ENCODE assay signal across 8 mouse cellular contexts in genomic region chr16:30065537-30066183, GRCm38 (mm10). TPM values are rescaled to one million over a fixed set of nuclear protein-coding genes. Genes with fewer than 3 reads are reported as not detected.
DNase-seq lines count a peak whose midpoint lies in the region; ATAC-seq and TF ChIP-seq lines count a peak whose summit lies in the region.

No protein-coding gene starts in this region.

- H3K9me3 ChIP-seq in lung, embryonic 15.5 days, result no peaks in the 10 kb centered on the region
- H3K9me3 ChIP-seq in embryonic facial prominence, embryonic 11.5 days (replicated peaks; ENCODE audit: control insufficient read depth, low read length), result no peaks in the 10 kb centered on the region
- no peaks in the 10 kb centered on the region for H3K9me3 ChIP-seq in hindbrain, embryonic 11.5 days (ENCODE audit: control insufficient read depth, low read length)
- no peaks in the 10 kb centered on the region for H3K9me3 ChIP-seq in lung, postnatal 0 days (ENCODE audit: low read length)

- no peak for ATAC-seq in lung, embryonic 15.5 days (ENCODE audit: borderline replicate concordance, extremely low read depth, low FRiP score, low TSS enrichment)
- no peak for ATAC-seq in embryonic facial prominence, embryonic 11.5 days (replicated peaks; ENCODE audit: insufficient number of reproducible peaks, low FRiP score, low TSS enrichment, low read depth)
- ATAC-seq in hindbrain, embryonic 11.5 days (ENCODE audit: low FRiP score), result no peak
- ATAC-seq in lung, postnatal 0 days, result no peak

- peak overlapping the region; percentile 85 for H3K4me2 ChIP-seq in lung, embryonic 15.5 days
- H3K4me2 ChIP-seq in embryonic facial prominence, embryonic 11.5 days (ENCODE audit: low read depth, low read length), result peak overlapping the region; percentile 65
- H3K4me2 ChIP-seq in hindbrain, embryonic 11.5 days (replicated peaks; ENCODE audit: low read depth, low read length), result peak overlapping the region; percentile 83
- H3K4me2 ChIP-seq in lung, postnatal 0 days (replicated peaks; ENCODE audit: low read depth, low read length), result peak overlapping the region; percentile 95

- no peak for DNase-seq in lung, postnatal 25 days (ENCODE audit: low spot score)
- DNase-seq in embryonic facial prominence, embryonic 11.5 days (ENCODE audit: low spot score), result peak; percentile 67
- DNase-seq in hindbrain, embryonic 11.5 days (ENCODE audit: low spot score), result peak; percentile 53
- DNase-seq in lung, postnatal 0 days (ENCODE audit: low spot score), result peak; percentile 53
- DNase-seq in testis, postnatal 14 days (ENCODE audit: low spot score), result peak; percentile 21
- DNase-seq in adrenal gland, postnatal 4 days (ENCODE audit: low spot score in 2 of 2), result no peak
- DNase-seq in layer of hippocampus, adult 9-10 months (ENCODE audit: low spot score), result no peak

- WGBS in lung, embryonic 15.5 days, result 0% methylated on average over 21 of the region's 21 CpGs
- WGBS in embryonic facial prominence, embryonic 11.5 days, result under 1% methylated on average over 21 of the region's 21 CpGs
- 0% methylated on average over 21 of the region's 21 CpGs for WGBS in hindbrain, embryonic 11.5 days
- WGBS in lung, postnatal 0 days, result 3% methylated on average over 21 of the region's 21 CpGs

- TF ChIP-seq EP300 in lung, postnatal 0 days (IDR thresholded peaks at IDR 0.05), result no peak

- H3K4me1 ChIP-seq in lung, embryonic 15.5 days, result peaks cover 46% of the 10 kb centered on the region
- H3K4me1 ChIP-seq in embryonic facial prominence, embryonic 11.5 days (ENCODE audit: control insufficient read depth, insufficient read depth, low read length), result peaks cover 12% of the 10 kb centered on the region
- H3K4me1 ChIP-seq in hindbrain, embryonic 11.5 days (replicated peaks; ENCODE audit: control insufficient read depth, insufficient read depth, low read length), result peaks cover 6% of the 10 kb centered on the region
- peaks cover 10% of the 10 kb centered on the region; the same call in 1 of the 2 replicates for H3K4me1 ChIP-seq in lung, postnatal 0 days (ENCODE audit: insufficient read depth, low read depth, low read length)

- no peaks in the 10 kb centered on the region for H3K27me3 ChIP-seq in lung, embryonic 15.5 days
- no peaks in the 10 kb centered on the region for H3K27me3 ChIP-seq in embryonic facial prominence, embryonic 11.5 days (ENCODE audit: control insufficient read depth, insufficient read depth, low read length)
- peaks cover 31% of the 10 kb centered on the region for H3K27me3 ChIP-seq in hindbrain, embryonic 11.5 days (ENCODE audit: control insufficient read depth, insufficient read depth, low read length)
- no peaks in the 10 kb centered on the region for H3K27me3 ChIP-seq in lung, postnatal 0 days (replicated peaks; ENCODE audit: insufficient read depth, low read length)

- no peak for TF ChIP-seq CTCF in lung, postnatal 0 days (IDR thresholded peaks at IDR 0.05)

- peak overlapping the region; percentile 99 for H3K27ac ChIP-seq in lung, embryonic 15.5 days
- H3K27ac ChIP-seq in embryonic facial prominence, embryonic 11.5 days (replicated peaks; ENCODE audit: low read depth, low read length), result peak overlapping the region; percentile 87
- H3K27ac ChIP-seq in hindbrain, embryonic 11.5 days (ENCODE audit: low read depth, low read length), result peak overlapping the region; percentile 60
- H3K27ac ChIP-seq in lung, postnatal 0 days (ENCODE audit: low read length), result peak overlapping the region; percentile 94

- H3K9ac ChIP-seq in lung, embryonic 15.5 days, result peak overlapping the region; percentile 80
- peak overlapping the region; percentile 63 for H3K9ac ChIP-seq in embryonic facial prominence, embryonic 11.5 days (replicated peaks; ENCODE audit: low read length)
- peak overlapping the region; percentile 66 for H3K9ac ChIP-seq in hindbrain, embryonic 11.5 days (ENCODE audit: low read depth, low read length)
- peak overlapping the region; percentile 82 for H3K9ac ChIP-seq in lung, postnatal 0 days (replicated peaks; ENCODE audit: low read depth)

- H3K4me3 ChIP-seq in lung, embryonic 15.5 days, result peak overlapping the region; percentile 77
- H3K4me3 ChIP-seq in embryonic facial prominence, embryonic 11.5 days (ENCODE audit: low read depth, low read length), result peak overlapping the region; percentile 43
- H3K4me3 ChIP-seq in hindbrain, embryonic 11.5 days (ENCODE audit: low read depth, low read length), result peak overlapping the region; percentile 55
- peak overlapping the region; percentile 80 for H3K4me3 ChIP-seq in lung, postnatal 0 days (ENCODE audit: low read depth, low read length)

- no peaks in the 10 kb centered on the region for H3K36me3 ChIP-seq in lung, embryonic 15.5 days
- no peaks in the 10 kb centered on the region for H3K36me3 ChIP-seq in embryonic facial prominence, embryonic 11.5 days (replicated peaks; ENCODE audit: control insufficient read depth, insufficient read depth, low read depth, low read length)
- H3K36me3 ChIP-seq in hindbrain, embryonic 11.5 days (ENCODE audit: control insufficient read depth, insufficient read depth, low read length), result no peaks in the 10 kb centered on the region
- no peaks in the 10 kb centered on the region for H3K36me3 ChIP-seq in lung, postnatal 0 days (ENCODE audit: insufficient read depth, low read length)

RNA-seq across cellular contexts. Expression of gene Hes1, which starts 1.5 kb away (rescaled TPM):
- polyA plus RNA-seq in lung, embryonic 15.5 days (2015; fragmentation: Nextera tagmentation; extraction: Ambion mirVana), result 47.1 and 49.2 TPM in 2 replicates
- 65.0 and 68.1 TPM in 2 replicates for polyA plus RNA-seq in embryonic facial prominence, embryonic 11.5 days (2014; fragmentation: Nextera tagmentation; extraction: Ambion mirVana)
- polyA plus RNA-seq in hindbrain, embryonic 11.5 days (2014; fragmentation: Nextera tagmentation; extraction: Ambion mirVana), result 28.8 and 32.9 TPM in 2 replicates
- 89.1 and 93.9 TPM in 2 replicates for polyA plus RNA-seq in lung, postnatal 0 days (2015; fragmentation: Nextera tagmentation; extraction: Ambion mirVana)
- total RNA-seq in adrenal gland, postnatal 4 days (2021), result 10 to 100 TPM; 31.4 to 39.1 TPM

Comparison
In these comparisons a context has a peak if more than half of its experiments do, and no peak if none do; other contexts are left out.
1. DNase-seq: peak in embryonic facial prominence, embryonic 11.5 days (single experiment), hindbrain, embryonic 11.5 days (single experiment), lung, postnatal 0 days (single experiment) and testis, postnatal 14 days (single experiment); none in lung, postnatal 25 days (single experiment), adrenal gland, postnatal 4 days (0 of 2) and layer of hippocampus, adult 9-10 months (single experiment).
2. Peak in every context shown above with its lines, with median percentiles within 50 percentile points of each other: H3K27ac ChIP-seq, H3K4me2 ChIP-seq, H3K4me3 ChIP-seq and H3K9ac ChIP-seq.